Mouse (Mus musculus) mouse trophoblast stem cell (cell line): Measurements from ENCODE around the gene Cyp4b1.
"Not testable (repeated sequence)": the region's sequence is repeated elsewhere in the genome, so short reads cannot be mapped to it uniquely, and the experiment has no call there.

Source experiments
- in situ Hi-C, 2 experiments: fragments of 300-500 bp; cut with MseI, MboI; formaldehyde crosslinking; loops; 2 replicates in 1 of 2; 3 replicates in 1 of 2; pipeline ENCODE4 v1.15.1; 2025

Cyp4b1 gene

DNA sequence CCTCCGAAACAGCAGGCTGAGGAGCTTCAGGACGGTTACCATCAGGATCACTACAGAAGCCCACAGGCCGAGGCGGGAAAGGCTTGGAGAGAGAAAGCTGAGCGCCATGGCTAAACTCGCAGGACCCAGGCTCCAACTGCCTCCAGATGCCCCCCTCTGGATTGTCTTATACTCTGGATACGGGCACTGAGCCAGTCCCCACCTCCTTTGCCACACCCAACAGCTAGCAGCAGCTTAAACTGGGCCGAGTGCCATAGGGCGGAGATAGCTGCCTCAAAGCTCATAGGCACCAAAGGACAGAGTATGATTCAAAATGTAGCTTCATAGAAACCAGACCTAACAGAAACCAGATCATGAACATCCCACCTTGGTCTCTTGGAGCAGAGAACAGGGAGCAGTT is at the start of gene Cyp4b1:
Cyp4b1 (minus strand) TSS at position 144 of the 400 bp plus-strand sequence.
- in situ Hi-C loops: no loop called here

DNA sequence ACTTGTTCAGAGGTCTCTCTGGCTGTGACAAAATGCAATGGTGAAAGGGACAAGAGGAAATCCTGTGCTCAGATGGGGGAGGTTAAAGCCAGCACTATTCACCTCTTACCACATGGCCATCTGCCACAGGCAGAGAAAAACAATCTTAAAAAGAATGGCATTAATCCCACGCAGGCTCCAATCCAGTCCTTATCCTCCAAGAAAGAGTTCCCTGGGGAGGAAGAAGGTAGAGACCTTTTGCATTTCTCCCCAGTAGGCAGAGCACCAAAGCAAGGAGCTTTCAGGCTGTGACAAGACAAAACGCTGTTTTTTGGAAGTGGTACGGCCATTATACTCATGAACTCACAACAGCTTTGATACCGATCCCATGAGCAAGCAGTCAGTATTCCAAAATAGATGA is 38.8 kb upstream of the Cyp4b1 start:
- in situ Hi-C loops: no loop called here

DNA sequence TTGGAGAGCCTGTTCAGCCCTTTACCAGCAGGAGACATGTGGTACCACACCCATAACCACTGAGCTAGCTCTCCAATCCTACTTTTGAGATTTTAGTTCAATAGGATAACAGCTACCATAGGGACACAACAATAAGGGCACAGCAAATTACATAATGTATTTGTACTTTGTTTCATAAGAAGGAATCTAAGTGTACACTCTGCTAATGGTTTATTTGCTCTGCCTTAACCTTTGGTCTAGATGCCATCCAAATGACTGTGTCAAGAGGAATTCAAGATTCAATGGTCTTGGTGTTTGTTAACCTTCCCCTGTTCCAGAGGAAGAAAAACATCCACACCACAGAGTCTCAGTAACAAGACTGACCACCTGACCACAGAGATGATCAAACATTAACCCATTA is 11.7 kb upstream of the Cyp4b1 start:
- in situ Hi-C loops: no loop called here

DNA sequence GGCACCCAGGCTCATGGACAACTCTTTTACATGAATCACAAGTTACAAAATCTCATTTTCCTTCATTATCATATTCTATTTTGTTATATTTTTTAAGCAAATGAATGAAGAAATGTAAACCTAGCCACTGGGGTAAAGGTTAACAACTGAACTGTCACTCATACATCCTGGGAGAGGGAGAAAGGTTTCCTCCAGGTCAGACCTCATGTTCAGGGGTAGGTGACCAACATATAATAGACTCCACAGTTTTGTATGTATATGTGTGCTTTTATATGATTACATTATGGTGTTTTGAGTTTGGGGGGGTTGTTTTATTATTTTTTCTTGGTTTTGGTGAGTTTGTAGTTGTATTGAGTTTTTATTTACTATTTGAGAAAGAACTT is 10.3 kb upstream of the Cyp4b1 start:
- in situ Hi-C loops: no loop called here

DNA sequence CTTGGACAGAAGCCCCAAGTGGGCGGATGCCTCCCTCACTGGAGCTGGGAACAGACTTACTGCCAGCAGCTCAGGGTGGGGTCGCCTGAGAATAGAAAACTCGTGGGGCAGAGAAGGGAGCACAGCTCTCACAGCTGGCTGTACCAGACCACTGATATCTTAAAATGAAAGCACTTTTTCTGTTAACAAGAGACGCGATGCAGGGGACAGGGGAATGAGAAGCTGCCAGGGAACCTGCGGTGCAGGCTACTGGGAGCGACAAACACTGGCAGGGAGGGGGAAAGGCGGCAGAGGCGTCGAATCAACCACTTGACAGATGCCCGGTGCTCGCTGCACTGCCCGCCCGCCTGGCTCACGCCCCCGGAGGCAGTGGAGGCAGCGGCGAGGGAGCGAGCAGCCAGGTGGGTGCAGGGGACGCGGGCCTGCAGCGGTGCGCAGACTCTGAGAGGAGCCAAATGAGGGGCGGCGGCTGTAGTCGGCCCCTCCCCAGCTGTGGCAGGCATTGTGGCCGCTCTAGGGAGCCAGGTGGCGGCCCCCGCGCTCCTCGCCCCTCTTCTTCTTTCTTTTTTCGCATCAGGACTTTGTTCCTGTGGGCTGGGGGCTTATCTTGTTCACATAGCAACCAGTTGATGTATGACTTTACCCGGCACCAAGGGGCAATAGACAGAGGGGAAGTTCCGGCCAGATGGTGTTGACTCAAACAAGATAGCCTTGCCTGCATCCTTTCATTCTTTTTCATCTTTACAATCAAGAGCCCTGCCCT is 9.8 kb upstream of the Cyp4b1 start:
- in situ Hi-C loops: no loop called here

DNA sequence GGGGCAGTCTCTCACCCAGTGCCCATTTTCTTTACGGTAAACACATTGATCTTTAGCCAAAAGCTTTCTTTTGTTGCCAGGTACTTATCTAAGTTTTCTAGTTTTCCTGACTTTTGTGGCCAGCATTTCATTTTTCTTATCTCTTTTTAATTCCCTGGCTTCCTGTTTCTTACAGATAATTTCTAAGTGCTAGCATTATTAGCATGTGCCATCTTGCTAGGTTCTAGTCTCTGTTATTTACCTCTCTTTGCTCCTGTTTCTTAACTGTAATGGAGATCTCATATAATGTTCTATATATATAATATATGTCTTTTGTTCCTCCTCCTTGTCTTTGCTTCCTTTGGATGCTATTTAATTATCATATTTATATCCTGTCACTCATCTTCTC is 9.0 kb upstream of the Cyp4b1 start:
- in situ Hi-C loops: not testable (repeated sequence)

DNA sequence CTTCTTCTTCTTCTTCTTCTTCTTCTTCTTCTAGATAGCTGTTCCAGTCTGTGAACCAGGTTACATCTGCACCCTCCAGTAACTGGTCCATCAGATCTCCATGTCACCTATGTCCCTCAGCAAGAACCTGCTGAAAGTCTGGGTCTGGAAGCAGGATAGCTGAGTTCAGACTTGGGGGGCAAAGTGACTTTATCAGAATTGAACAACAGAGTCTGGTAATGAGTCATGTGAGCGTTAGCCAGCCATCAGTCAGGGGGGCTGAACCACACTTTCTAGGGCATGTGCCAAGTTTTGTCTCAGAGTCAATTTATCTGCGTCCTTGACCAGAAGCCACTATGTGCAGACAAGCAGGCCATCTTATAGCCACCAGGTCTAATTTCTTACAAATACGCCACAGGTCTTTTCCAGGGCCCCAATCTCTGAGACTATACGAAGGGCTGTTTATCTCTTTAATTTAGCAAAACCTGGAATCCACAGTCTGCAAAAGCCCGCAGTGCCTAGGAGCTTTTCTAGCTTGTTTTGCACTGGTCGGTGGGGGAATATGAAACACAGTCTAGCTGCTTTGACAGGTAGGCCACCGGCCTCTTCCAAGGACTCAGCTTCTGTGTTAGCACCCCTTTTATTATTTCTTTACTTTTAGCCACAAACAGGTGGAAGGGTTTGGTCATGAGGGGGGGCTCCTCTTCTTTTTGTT is 8.5 kb upstream of the Cyp4b1 start:
- in situ Hi-C loops: not testable (repeated sequence)

DNA sequence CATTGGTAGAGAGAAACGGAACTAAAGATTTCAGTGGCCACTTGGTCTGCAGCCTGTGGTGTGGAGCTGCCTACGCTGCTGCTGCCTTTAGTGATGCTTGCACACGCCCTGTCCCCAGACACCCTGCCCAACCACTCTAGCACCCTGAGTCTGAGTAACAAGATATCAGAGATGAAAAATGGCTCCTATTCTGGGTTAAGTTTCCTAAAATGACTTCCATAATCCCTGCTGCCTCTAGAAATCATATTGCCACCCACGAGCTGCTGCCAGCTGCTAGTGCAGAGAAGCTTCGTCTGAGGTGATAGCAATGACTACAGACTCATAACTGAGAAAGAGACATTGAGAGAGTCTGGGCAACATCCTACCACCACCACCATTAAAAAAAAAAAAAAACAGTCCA is 3.3 kb upstream of the Cyp4b1 start:
- in situ Hi-C loops: no loop called here

DNA sequence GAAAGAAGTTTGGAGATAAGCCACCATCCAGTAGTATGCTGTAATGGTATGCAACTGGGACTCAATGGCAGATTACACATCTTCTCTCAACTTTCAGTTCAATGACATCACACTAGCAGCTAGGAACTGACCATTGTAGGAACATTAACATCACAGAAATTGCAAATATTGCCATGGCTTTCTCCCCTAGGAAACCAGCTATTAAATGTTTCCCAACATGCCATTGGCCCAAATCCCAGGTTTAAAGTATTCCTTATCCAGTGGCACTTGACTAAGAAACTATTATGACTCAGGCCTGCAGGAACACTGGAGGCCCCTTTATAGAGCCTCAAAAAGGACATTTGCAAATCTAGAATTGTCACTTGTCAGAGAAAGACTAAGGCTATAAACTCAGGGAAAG is 1.8 kb upstream of the Cyp4b1 start:
- in situ Hi-C loops: no loop called here

DNA sequence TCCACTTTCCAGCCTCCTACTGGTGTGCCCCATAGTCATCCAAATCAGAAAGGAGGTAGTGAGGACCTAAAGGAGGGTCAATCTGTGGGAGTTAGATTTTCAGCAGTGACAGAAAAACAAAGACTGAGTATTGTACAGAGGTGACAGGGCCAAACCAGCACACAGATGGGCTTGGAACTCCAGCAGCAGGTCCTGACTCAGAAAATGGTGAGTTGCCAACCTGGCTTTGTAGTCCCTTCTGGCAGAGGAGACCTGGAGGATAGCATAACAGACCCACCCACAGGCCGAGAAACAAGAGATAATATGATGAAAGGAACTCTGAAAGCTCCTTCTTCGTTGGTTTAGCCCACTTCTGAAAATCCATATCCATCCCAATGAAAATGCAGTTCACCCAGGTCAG is 1.2 kb upstream of the Cyp4b1 start:
- in situ Hi-C loops: no loop called here

DNA sequence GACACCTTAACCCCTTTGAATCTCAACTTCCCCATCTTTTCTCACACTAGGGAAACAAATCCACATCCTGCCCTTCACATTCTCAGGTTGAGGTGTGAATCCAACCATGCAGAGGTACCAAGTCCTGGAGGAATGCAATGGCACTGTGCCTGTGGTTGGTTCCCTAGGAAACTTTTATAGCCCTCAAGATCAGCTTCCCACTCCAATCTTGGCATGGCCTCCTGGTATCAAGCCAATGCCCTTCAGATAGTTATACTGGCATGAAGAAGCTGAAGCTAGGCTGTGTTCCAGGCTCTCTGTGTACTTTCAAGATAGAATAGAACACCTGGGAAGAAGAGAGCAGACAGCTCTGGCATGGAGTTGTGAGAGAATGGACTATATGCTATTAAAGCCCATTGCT is 2.2 kb downstream of the Cyp4b1 start:
- in situ Hi-C loops: no loop called here

DNA sequence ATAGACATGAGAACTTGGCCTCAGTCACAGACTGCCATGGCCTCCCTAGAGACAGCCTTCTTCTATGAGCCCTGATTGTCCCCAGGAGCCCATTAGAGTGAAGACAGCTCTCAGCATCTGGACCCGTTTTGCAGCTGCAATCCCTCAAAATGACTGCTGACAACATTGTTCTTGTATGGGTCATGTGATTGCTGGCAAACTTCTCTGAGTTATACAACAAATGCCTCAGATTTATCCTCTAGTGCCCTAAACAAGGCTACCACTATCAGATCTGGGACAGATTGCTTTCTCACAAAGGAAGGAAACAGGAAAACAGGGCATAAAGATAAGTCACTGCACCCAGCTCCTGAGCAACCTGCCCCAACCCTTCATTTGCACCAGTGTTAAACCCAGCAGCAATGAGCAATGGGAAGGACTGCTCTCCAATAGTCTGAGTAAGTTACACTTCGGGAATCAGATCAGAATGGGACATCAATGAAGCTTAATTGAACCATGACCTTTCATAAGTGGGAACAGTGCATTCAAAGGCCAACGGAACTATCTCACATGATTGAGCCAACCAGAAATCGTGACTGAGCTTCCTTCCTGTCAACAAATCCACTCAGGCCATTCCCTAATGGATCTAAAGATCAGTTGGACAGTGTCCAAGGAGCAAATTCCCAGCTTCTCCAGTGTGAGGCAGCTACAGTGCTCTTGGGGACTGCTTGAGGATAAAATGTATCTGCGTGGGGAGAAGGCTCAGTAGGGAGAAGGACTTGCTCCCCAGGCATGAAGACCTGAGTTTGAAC is 4.4 kb downstream of the Cyp4b1 start:
- in situ Hi-C loops: no loop called here

DNA sequence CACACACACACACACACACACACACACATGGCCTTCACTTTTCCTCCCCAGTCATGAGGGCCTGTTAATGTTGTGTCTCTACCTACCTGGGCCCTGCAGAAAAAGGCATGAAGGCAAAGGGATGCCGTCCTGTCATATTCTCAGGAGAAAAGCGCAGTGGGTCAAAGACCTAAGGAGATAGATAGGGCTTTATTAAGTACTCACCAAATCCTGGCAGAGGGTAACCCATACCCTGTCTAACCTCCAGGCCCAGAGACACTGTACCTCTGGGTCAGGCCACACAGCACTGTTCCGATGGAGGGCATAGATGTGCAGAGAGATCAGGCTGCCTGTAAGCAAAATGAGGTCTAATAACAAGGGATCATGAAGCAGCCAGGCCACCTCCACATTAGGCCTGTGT is 22.0 kb downstream of the Cyp4b1 start:
- in situ Hi-C loops: not testable (repeated sequence)

DNA sequence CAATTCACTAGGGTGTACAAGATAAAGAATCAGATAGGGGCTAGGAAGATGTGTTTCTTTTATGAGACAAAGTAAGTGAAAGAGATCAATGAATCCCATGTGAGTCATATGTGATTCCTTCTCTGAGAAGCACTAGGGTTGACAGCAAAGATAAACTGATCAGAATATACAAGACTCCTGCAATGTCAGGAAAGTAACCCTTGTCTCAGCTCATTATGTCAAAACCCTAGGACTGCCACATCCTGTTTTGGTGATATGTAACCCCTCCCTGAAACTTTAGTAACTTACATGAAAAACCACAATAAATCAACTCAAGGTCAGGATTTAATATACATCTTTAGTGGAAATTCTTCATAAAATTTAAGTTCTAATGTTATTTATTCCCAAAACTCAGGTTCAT is 33.5 kb downstream of the Cyp4b1 start:
- in situ Hi-C loops: no loop called here

DNA sequence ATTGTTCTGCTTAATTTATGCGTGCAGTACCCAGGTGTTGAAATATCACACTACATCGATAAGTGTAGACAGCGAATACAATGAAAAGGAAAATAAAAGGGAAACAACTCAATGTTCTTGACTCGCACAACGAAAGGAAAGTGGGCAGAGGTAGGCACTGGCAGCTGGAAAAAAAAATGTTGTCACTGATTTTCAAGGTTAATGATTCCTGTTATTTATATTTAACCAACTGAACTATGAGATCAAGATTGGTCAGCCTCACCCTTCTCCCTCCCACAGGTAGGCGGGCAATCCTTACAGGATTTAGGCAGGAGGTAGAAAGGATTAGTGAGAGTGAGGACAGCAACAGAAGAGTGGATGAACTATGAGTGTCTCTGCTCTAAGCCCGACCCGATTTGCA is 46.9 kb downstream of the Cyp4b1 start, which contains the start of gene Cyp4a32:
Cyp4a32 (plus strand) TSS at position 359 of the 400 bp plus-strand sequence.
- in situ Hi-C loops: not testable (repeated sequence)

DNA sequence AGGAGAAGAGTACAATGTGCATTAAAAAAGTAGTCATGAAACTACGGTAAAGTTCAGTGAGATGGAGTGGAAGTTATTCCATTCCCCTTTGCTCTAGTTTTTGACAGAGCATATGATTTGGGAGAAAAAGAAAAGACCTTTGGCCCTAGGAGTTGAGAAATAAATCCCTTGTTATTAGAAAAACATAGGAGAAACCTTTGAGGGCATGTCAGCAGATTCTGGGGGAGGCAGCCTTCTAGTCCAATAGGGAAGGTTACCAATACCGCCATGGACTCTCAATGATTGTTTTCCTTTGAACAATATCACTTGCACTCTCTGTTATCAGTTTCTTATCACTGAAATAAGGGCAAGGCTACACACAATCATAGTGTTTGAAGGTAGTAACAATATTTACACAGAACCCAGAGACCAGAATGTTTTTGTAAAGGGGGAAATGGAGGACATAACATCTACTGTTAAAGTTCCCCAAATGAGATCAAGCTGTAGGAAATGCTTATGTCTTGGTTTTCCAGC is 50.6 kb downstream of the Cyp4b1 start:
- in situ Hi-C loops: no loop called here

DNA sequence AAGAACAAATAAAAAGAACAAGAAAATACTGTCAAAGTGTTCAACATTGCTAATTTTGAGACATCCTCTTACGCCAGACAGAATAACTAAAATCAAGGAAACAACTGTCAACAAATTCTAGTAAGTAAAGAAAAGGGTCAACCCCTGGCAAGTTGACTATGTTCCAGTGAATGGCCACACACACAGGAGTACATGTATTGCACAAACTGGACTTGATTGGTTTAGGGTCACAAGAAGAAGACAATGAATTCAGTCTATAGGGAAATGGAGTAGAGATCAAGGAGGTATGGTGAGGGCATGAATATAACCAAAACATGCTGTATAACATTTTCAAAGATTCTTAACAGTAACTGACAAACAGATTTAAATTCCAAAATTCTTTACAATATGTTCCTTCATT is 51.2 kb downstream of the Cyp4b1 start:
- in situ Hi-C loops: no loop called here

DNA sequence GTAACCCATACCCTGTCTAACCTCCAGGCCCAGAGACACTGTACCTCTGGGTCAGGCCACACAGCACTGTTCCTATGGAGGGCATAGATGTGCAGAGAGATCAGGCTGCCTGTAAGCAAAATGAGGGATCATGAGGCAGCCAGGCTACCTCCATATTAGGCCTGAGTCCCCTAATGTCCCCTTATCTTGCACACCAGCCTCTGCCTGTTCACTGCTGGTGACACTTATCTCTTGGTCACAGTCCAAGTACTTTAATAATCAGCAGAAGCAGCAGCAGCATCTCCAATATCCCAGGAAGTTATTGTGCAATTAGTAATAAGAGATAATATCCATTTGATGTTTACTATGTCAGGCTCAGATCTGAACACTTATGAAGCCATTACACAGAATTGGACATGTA is 64.5 kb downstream of the Cyp4b1 start:
- in situ Hi-C loops: no loop called here

DNA sequence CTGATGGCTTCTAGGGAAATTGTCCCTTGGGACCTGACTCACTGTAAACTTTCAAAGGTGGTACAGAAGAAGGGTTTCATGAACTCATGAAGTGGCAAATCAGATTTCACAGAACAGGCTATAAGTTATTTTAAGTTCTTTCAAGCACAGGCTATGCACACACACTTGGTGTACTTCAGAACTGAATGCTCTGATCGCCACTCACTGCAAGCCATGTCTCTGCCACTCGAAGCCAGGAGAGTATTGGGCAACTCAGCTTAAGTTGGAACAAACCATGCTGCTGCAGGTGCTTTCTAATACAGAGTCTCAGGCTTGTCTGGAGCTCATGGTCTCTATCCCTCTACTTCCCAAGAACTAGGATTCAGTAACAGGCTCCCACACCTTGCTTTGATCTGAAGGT is 71.7 kb downstream of the Cyp4b1 start:
- in situ Hi-C loops: no loop called here

DNA sequence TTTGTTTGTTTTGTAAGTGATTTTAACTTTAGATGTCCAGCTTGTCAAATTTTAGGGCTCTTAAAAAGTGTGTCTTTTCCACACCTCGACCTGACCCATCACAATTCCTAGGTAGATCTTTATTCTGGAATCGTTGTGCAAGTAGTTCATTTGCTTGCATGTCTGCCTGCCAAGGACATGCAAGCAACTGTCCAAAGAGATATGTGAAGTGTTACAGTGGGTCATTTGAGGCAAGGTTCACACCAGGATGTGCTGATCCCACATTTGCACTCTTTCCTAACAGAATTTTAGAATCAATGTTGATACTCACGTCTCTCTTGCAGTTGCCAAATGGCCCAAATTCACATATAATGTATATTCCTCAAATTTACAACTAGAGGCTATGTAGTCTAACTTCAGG is 72.3 kb downstream of the Cyp4b1 start:
- in situ Hi-C loops: no loop called here
